Mouse (Mus musculus) testis, adult 2 months (tissue): ENCODE measurements around the gene Lgals9. TPM values are rescaled to one million over a fixed set of nuclear protein-coding genes. Genes with fewer than 3 reads are reported as not detected.

Experiments used
- H3K27ac ChIP-seq: fragments of 200-500 bp; 2 replicates; pipeline ENCODE4 v1.5.1; 2012; ENCODE audit warnings: low read depth, low read length; ENCODE audit not compliant: control insufficient read depth, insufficient read depth
- H3K27me3 ChIP-seq: fragments of 200-500 bp; 2 replicates; pipeline ENCODE4 v1.6.1; 2012; ENCODE audit warnings: mild to moderate bottlenecking, low read length, moderate library complexity; ENCODE audit not compliant: control insufficient read depth, insufficient read depth
- H3K36me3 ChIP-seq: fragments of 200-500 bp; 2 replicates; pipeline ENCODE4 v1.6.1; 2012; ENCODE audit warnings: mild to moderate bottlenecking, low read length; ENCODE audit not compliant: control insufficient read depth, insufficient read depth
- H3K4me1 ChIP-seq: fragments of 200-500 bp; 2 replicates; pipeline ENCODE4 v1.6.1; 2012; ENCODE audit warnings: low read length; ENCODE audit not compliant: control insufficient read depth, insufficient read depth
- H3K4me3 ChIP-seq: fragments of 200-500 bp; 2 replicates; pipeline ENCODE4 v1.5.1; 2012; ENCODE audit warnings: low read depth, mild to moderate bottlenecking, low read length, moderate library complexity, mixed read lengths; ENCODE audit not compliant: control insufficient read depth
- CTCF ChIP-seq: fragments of 200-500 bp; IDR thresholded peaks from 2 replicates; pipeline ENCODE4 v1.5.1; 2012; ENCODE audit warnings: low read depth, mild to moderate bottlenecking, inconsistent platforms, low read length, moderate library complexity; ENCODE audit not compliant: control insufficient read depth, insufficient read depth, insufficient replicate concordance
- POLR2A ChIP-seq: fragments of 200-500 bp; IDR thresholded peaks from 2 replicates; pipeline ENCODE4 v1.6.1; 2012; ENCODE audit warnings: low read depth, mild to moderate bottlenecking, inconsistent platforms, low read length, moderate library complexity; ENCODE audit not compliant: control insufficient read depth
- polyA plus RNA-seq: library from polyadenylated mRNA; depleted of rRNA; stranded (reverse); fragments of >200 nt; gene quantifications from 2 replicates; pipeline ENCODE4 v1.2.3, GENCODE M21; 2012; rRNA removed

The Lgals9 gene
- polyA plus RNA-seq, 1 experiment: 6.3 TPM

GRCm38 (mm10) chr11:78924111-78924510 lies 60.6 kb downstream of the Lgals9 start:
- Histone ChIP-seq H3K4me1 (no peaks in the 10 kb centered on the region), H3K36me3 (no peaks in the 10 kb centered on the region), H3K27me3 (no peaks in the 10 kb centered on the region; the same call in none of the 2 replicates), H3K27ac (no peak overlapping the region), H3K4me3 (no peak overlapping the region)
- TF ChIP-seq CTCF (no peak), POLR2A (no peak)

GRCm38 (mm10) chr11:78922678-78923407 lies 61.9 kb downstream of the Lgals9 start:
- Histone ChIP-seq H3K36me3 (no peaks in the 10 kb centered on the region), H3K4me3 (no peak overlapping the region), H3K4me1 (no peaks in the 10 kb centered on the region), H3K27me3 (no peaks in the 10 kb centered on the region; the same call in none of the 2 replicates), H3K27ac (no peak overlapping the region)
- TF ChIP-seq CTCF (peak; percentile 90; the same call in 1 of the 2 replicates), POLR2A (no peak)

GRCm38 (mm10) chr11:78920411-78920939 lies 64.3 kb downstream of the Lgals9 start, which contains the start of gene Nos2:
Gene Nos2 (plus strand): TSS chr11:78920787.
- TF ChIP-seq CTCF (no peak), POLR2A (no peak)
- Histone ChIP-seq H3K4me3 (no peak within 1 kb of the TSS), H3K27ac (no peak within 1 kb of the TSS), H3K4me1 (no peaks in the 10 kb centered on the region), H3K36me3 (no peaks in the 10 kb centered on the region), H3K27me3 (no peaks in the 10 kb centered on the region; the same call in none of the 2 replicates)

GRCm38 (mm10) chr11:78919745-78920144 lies 65.0 kb downstream of the Lgals9 start:
- TF ChIP-seq POLR2A (no peak), CTCF (no peak)
- Histone ChIP-seq H3K27ac (no peak overlapping the region), H3K4me1 (no peaks in the 10 kb centered on the region), H3K4me3 (no peak overlapping the region), H3K27me3 (no peaks in the 10 kb centered on the region; the same call in none of the 2 replicates), H3K36me3 (no peaks in the 10 kb centered on the region)

GRCm38 (mm10) chr11:78916410-78916809 lies 68.3 kb downstream of the Lgals9 start:
- Histone ChIP-seq H3K27me3 (no peaks in the 10 kb centered on the region), H3K36me3 (no peaks in the 10 kb centered on the region), H3K27ac (no peak overlapping the region), H3K4me1 (no peaks in the 10 kb centered on the region), H3K4me3 (no peak overlapping the region)
- no peak for TF ChIP-seq CTCF
- TF ChIP-seq POLR2A: no peak

GRCm38 (mm10) chr11:78915473-78915872 lies 69.3 kb downstream of the Lgals9 start:
- Histone ChIP-seq H3K36me3 (no peaks in the 10 kb centered on the region), H3K27me3 (no peaks in the 10 kb centered on the region), H3K4me3 (no peak overlapping the region), H3K4me1 (no peaks in the 10 kb centered on the region), H3K27ac (no peak overlapping the region)
- no peak for TF ChIP-seq CTCF
- no peak for TF ChIP-seq POLR2A

Other genes with a start within 250 kb of the Lgals9 start
- 13.8 and 16.5 TPM in 2 replicates for gene Ccnq, start 233.2 kb downstream of the Lgals9 start, polyA plus RNA-seq
- gene Lyrm9, start 158.4 kb downstream of the Lgals9 start, polyA plus RNA-seq: 158 and 165 TPM in 2 replicates
- gene Nos2, start 64.2 kb downstream of the Lgals9 start, polyA plus RNA-seq: 0.61 and 0.70 TPM in 2 replicates
- gene Ksr1, start 161.5 kb upstream of the Lgals9 start, polyA plus RNA-seq: 6.7 and 9.4 TPM in 2 replicates